21 mouse cellular contexts compared by ENCODE assay signal in the genomic region with DNA sequence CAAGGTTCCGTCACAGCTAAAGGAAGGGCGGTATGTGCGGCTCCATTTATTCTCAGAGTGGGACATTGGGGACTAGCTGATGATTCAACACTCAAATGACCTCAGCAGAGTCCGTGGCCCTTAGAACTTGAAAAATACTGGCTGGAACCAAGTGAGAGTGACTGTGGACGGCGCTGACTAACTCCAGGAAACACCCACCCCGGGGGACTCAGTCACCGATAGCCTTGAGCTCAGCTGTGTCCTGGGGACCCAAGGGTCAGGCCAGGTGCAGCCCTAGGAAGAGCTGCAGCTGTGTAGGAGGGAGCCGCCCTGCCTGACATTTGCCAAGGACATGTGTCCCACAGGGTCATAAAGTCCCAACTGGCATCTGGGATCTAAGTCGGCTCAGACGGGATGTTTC. TPM values are rescaled to one million over a fixed set of nuclear protein-coding genes. Genes with fewer than 3 reads are reported as not detected.
DNase-seq lines count a peak whose midpoint lies in the region; ATAC-seq lines count a peak whose summit lies in the region.
"Had no signal": no experiment of that assay in that cellular context is flagged by ENCODE, and none has a peak within 500 bp of the region (broad histone marks: within the 10 kb centered on the region; RNA-seq: fewer than 3 reads in every experiment).

No protein-coding gene starts in this region.

- DNase-seq in gastrocnemius, postnatal 25 days, result peak; percentile 36
- DNase-seq in gastrocnemius, postnatal 10 days, result no peak
- peak; percentile 38 for DNase-seq in adrenal gland, postnatal 10 days
- peak; percentile 49 to 54 for DNase-seq in heart, adult 9 months (ENCODE audit: low spot score in 2 of 2)
- peak; percentile 34 for DNase-seq in skeletal muscle tissue, adult 2 months (ENCODE audit: low read depth, low spot score)
- no peak for DNase-seq in T-cell, adult 2 months (ENCODE audit: low spot score)
- DNase-seq in liver, embryonic 11.5 days (ENCODE audit: low spot score), result no peak
- DNase-seq: cerebellum, postnatal 10 days; kidney, postnatal 4 days; layer of hippocampus, adult 9-11 months; lung, adult 18-20 months; lung, postnatal 14 days; thymus, adult 2 months had no signal

- no peak overlapping the region for H3K4me3 ChIP-seq in liver, embryonic 11.5 days (ENCODE audit: low read depth, low read length)
- H3K4me3 ChIP-seq: embryonic facial prominence, embryonic 13.5 days; forebrain, embryonic 15.5 days; left cerebral cortex, adult 2 months; limb, embryonic 10.5 days; midbrain, embryonic 13.5 days; neural tube, embryonic 12.5 days had no signal

- ATAC-seq in liver, embryonic 11.5 days (replicated peaks; ENCODE audit: low FRiP score), result no peak
- ATAC-seq: forebrain, embryonic 15.5 days; hindbrain, embryonic 16.5 days; intestine, embryonic 16.5 days; midbrain, embryonic 13.5 days had no signal

- no peaks in the 10 kb centered on the region for H3K9me3 ChIP-seq in liver, embryonic 11.5 days (ENCODE audit: control insufficient read depth, low read length)
- H3K9me3 ChIP-seq: embryonic facial prominence, embryonic 13.5 days; forebrain, embryonic 15.5 days; limb, embryonic 10.5 days; midbrain, embryonic 13.5 days; neural tube, embryonic 12.5 days had no signal

- no peaks in the 10 kb centered on the region for H3K36me3 ChIP-seq in liver, embryonic 11.5 days (ENCODE audit: control insufficient read depth, insufficient read depth, low read length)
- H3K36me3 ChIP-seq: limb, embryonic 10.5 days had no signal

- H3K9ac ChIP-seq in liver, embryonic 11.5 days (ENCODE audit: low read depth, low read length), result no peak overlapping the region
- H3K9ac ChIP-seq: embryonic facial prominence, embryonic 13.5 days; forebrain, embryonic 15.5 days; midbrain, embryonic 13.5 days; neural tube, embryonic 12.5 days had no signal

- H3K4me1 ChIP-seq in liver, embryonic 11.5 days (replicated peaks; ENCODE audit: control insufficient read depth, insufficient read depth, low read length), result peaks cover 8% of the 10 kb centered on the region
- H3K4me1 ChIP-seq: forebrain, embryonic 15.5 days; midbrain, embryonic 13.5 days had no signal

- H3K27ac ChIP-seq in liver, embryonic 11.5 days (ENCODE audit: low read depth, low read length), result no peak overlapping the region
- H3K27ac ChIP-seq: embryonic facial prominence, embryonic 13.5 days; forebrain, embryonic 15.5 days; left cerebral cortex, adult 2 months; limb, embryonic 10.5 days; midbrain, embryonic 13.5 days; neural tube, embryonic 12.5 days had no signal

- WGBS in liver, embryonic 11.5 days, result 73% methylated on average over 11 of the region's 11 CpGs

- H3K4me2 ChIP-seq in liver, embryonic 11.5 days, result no peak overlapping the region
- H3K4me2 ChIP-seq: embryonic facial prominence, embryonic 13.5 days; forebrain, embryonic 15.5 days; midbrain, embryonic 13.5 days; neural tube, embryonic 12.5 days had no signal

- H3K27me3 ChIP-seq in liver, embryonic 11.5 days (replicated peaks; ENCODE audit: control insufficient read depth, insufficient read depth, low read length), result no peaks in the 10 kb centered on the region
- H3K27me3 ChIP-seq: embryonic facial prominence, embryonic 13.5 days; forebrain, embryonic 15.5 days; midbrain, embryonic 13.5 days; neural tube, embryonic 12.5 days had no signal

RNA-seq across cellular contexts. Expression of gene Nfatc2, which starts 57.1 kb away (rescaled TPM):
- 1 to 10 TPM; 6.4 to 7.7 TPM for total RNA-seq in gastrocnemius, postnatal 25 days (2021)
- total RNA-seq in gastrocnemius, postnatal 10 days (2021), result 10 to 100 TPM in 1 of 2 experiments, 1 to 10 TPM in 1; 8.2 to 12.7 TPM
- total RNA-seq in adrenal gland, postnatal 10 days (2021), result 1 to 10 TPM; 2.7 to 5.0 TPM
- 0.77 TPM in 2 replicates for polyA plus RNA-seq in liver, embryonic 11.5 days (2014; fragmentation: Nextera tagmentation; extraction: Ambion mirVana)

Comparison
In these comparisons a context has a peak if more than half of its experiments do, and no peak if none do; other contexts are left out.
1. DNase-seq: peak in gastrocnemius, postnatal 25 days (single experiment), adrenal gland, postnatal 10 days (single experiment), heart, adult 9 months (2 of 2) and skeletal muscle tissue, adult 2 months (single experiment); none in gastrocnemius, postnatal 10 days (single experiment), T-cell, adult 2 months (single experiment) and liver, embryonic 11.5 days (single experiment).